Mouse (Mus musculus): Measurements from ENCODE around the gene Dcst1. TPM values are rescaled to one million over a fixed set of nuclear protein-coding genes. Genes with fewer than 3 reads are reported as not detected.
A peak's percentile ranks its signal among the peaks of the same experiment; 100 is the strongest.

Gene Dcst1
- polyA plus RNA-seq, 1 experiment from 2014 or later = 0.37 TPM

DNA sequence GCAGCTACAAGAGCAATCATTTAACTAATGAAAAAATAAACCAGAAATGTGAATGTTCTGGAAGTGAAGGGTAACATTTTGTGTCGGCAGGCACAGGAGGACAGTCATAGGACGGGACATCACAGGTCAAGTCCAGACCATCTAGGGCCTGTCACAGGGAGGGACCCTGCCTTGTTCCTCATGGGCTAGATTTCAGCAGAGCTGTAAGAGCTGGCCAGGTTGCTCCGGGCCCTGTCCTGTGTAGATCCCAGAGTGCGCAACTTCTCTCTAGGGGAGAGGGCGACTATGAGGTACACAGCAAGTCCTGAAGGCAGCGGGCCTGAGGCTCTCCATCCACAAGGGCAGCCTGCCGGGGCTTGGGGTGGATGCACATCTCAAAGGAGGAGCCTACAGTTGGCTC, 3.4 kb downstream of the Dcst1 start, which contains the start of gene Dcst2:
Gene Dcst2 (plus strand): TSS at position 301 of the 400 bp plus-strand sequence.
- ATAC-seq (ENCODE audit: insufficient number of reproducible peaks, low FRiP score, low TSS enrichment, low read depth) (no peak), DNase-seq (ENCODE audit: low spot score) (no peak)
- Histone ChIP-seq H3K27me3 (ENCODE audit: control insufficient read depth, insufficient read depth, low read length) (no peaks in the 10 kb centered on the region), H3K36me3 (ENCODE audit: control insufficient read depth, insufficient read depth, low read length) (no peaks in the 10 kb centered on the region), H3K9me3 (ENCODE audit: control insufficient read depth, low read length) (no peaks in the 10 kb centered on the region), H3K4me2 (ENCODE audit: low read depth, severe bottlenecking) (no peak within 1 kb of the TSS), H3K4me3 (ENCODE audit: low read depth, low read length) (no peak within 1 kb of the TSS), H3K4me1 (ENCODE audit: control insufficient read depth, insufficient read depth, low read length) (no peaks in the 10 kb centered on the region), H3K9ac (ENCODE audit: low read length) (no peak within 1 kb of the TSS), H3K27ac (replicated peaks; ENCODE audit: low read depth, low read length) (no peak within 1 kb of the TSS)
- 85% methylated on average over 7 of the region's 7 CpGs for whole genome bisulfite sequencing

- 76% methylated on average over 3 of the region's 3 CpGs for WGBS
Observed at GRCm38 (mm10) chr3:89360237-89360636, 4.8 kb downstream of the Dcst1 start.

DNA sequence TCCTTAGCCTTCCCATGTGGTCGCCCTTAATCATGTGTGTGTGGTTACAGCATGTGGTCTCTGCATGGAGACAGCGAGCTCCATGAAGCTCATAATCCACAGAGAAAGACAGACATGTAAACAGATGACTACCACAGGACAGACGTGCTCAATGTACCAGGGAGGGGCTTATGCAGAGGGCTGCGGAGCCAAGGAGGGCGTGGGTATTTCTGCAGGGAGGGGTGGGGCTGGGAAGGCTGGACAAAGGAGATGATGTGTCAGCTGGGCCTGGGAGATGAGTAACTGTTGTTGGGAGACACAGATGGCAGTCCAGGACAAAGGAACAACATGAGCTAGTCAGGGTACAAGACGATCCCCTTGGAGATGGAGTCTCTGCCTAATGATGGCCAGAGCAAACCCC, 5.4 kb downstream of the Dcst1 start:
- Histone ChIP-seq H3K4me1 (ENCODE audit: control insufficient read depth, insufficient read depth, low read length) (no peaks in the 10 kb centered on the region), H3K36me3 (ENCODE audit: control insufficient read depth, insufficient read depth, low read length) (no peaks in the 10 kb centered on the region), H3K4me2 (ENCODE audit: low read depth, severe bottlenecking) (no peak overlapping the region), H3K9ac (ENCODE audit: low read length) (no peak overlapping the region), H3K27me3 (ENCODE audit: control insufficient read depth, insufficient read depth, low read length) (no peaks in the 10 kb centered on the region), H3K27ac (replicated peaks; ENCODE audit: low read depth, low read length) (no peak overlapping the region), H3K9me3 (ENCODE audit: control insufficient read depth, low read length) (no peaks in the 10 kb centered on the region), H3K4me3 (ENCODE audit: low read depth, low read length) (no peak overlapping the region)
- DNase-seq (ENCODE audit: low spot score) (no peak), ATAC-seq (ENCODE audit: insufficient number of reproducible peaks, low FRiP score, low TSS enrichment, low read depth) (no peak)
- 78% methylated on average over 6 of the region's 6 CpGs for WGBS

More at GRCm38 (mm10) chr3:89360237-89360636, 4.8 kb downstream of the Dcst1 start:
- ATAC-seq (ENCODE audit: insufficient number of reproducible peaks, low FRiP score, low TSS enrichment, low read depth) (no peak), DNase-seq (ENCODE audit: low spot score) (no peak)
- Histone ChIP-seq H3K27ac (replicated peaks; ENCODE audit: low read depth, low read length) (no peak overlapping the region), H3K4me1 (ENCODE audit: control insufficient read depth, insufficient read depth, low read length) (no peaks in the 10 kb centered on the region), H3K4me2 (ENCODE audit: low read depth, severe bottlenecking) (no peak overlapping the region), H3K4me3 (ENCODE audit: low read depth, low read length) (no peak overlapping the region), H3K27me3 (ENCODE audit: control insufficient read depth, insufficient read depth, low read length) (no peaks in the 10 kb centered on the region), H3K9ac (ENCODE audit: low read length) (no peak overlapping the region), H3K9me3 (ENCODE audit: control insufficient read depth, low read length) (no peaks in the 10 kb centered on the region), H3K36me3 (ENCODE audit: control insufficient read depth, insufficient read depth, low read length) (no peaks in the 10 kb centered on the region)

DNA sequence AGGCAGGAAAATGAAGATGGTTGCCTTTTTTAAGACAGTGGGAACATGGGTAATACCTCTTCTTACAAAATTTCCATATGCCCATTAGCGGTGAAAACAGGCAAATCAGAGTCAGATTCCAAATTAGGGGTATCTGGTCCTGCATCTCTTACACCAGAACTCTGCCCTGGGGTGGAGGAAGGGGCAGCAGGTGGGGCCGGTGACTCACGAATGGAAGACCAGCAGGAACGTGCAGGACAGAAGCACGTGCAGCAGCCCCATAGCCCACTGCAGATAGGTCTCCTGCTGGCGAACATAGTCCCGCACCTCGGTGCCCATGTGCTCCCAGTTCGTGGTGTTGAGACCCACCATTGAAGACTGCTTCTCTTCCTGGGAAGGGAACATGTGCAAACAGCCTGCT, 9.0 kb downstream of the Dcst1 start:
- Histone ChIP-seq H3K4me2 (ENCODE audit: low read depth, severe bottlenecking) (no peak overlapping the region), H3K27me3 (ENCODE audit: control insufficient read depth, insufficient read depth, low read length) (no peaks in the 10 kb centered on the region), H3K36me3 (ENCODE audit: control insufficient read depth, insufficient read depth, low read length) (no peaks in the 10 kb centered on the region), H3K4me3 (ENCODE audit: low read depth, low read length) (no peak overlapping the region), H3K9me3 (ENCODE audit: control insufficient read depth, low read length) (no peaks in the 10 kb centered on the region), H3K4me1 (ENCODE audit: control insufficient read depth, insufficient read depth, low read length) (no peaks in the 10 kb centered on the region), H3K27ac (replicated peaks; ENCODE audit: low read depth, low read length) (no peak overlapping the region), H3K9ac (ENCODE audit: low read length) (no peak overlapping the region)
- 73% methylated on average over 9 of the region's 9 CpGs for WGBS
- DNase-seq (ENCODE audit: low spot score) (no peak), ATAC-seq (ENCODE audit: insufficient number of reproducible peaks, low FRiP score, low TSS enrichment, low read depth) (no peak)

DNA sequence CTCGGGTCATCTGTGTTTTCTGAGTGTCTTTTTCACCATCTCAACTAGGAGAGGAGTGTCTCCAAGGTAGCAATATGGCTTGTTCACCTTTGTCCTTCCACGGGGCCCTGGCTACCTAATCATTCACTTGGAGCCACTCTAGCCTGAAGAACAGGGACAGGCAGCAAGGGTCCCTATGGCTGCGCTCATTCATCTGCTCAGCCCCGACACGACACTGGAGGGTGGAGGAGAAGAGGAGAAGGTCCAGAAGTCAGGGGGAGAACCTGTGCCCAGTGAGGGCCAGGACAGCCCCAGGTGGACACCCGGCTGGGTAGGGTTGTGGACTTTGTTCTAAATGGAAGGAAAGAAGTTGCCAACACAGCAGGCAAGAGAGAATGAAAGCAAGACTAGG, 9.5 kb downstream of the Dcst1 start:
- DNase-seq (ENCODE audit: low spot score) (no peak), ATAC-seq (ENCODE audit: insufficient number of reproducible peaks, low FRiP score, low TSS enrichment, low read depth) (no peak)
- 77% methylated on average over 6 of the region's 6 CpGs for WGBS
- Histone ChIP-seq H3K27ac (replicated peaks; ENCODE audit: low read depth, low read length) (no peak overlapping the region), H3K4me3 (ENCODE audit: low read depth, low read length) (no peak overlapping the region), H3K4me2 (ENCODE audit: low read depth, severe bottlenecking) (no peak overlapping the region), H3K9me3 (ENCODE audit: control insufficient read depth, low read length) (no peaks in the 10 kb centered on the region), H3K36me3 (ENCODE audit: control insufficient read depth, insufficient read depth, low read length) (no peaks in the 10 kb centered on the region), H3K9ac (ENCODE audit: low read length) (no peak overlapping the region), H3K4me1 (ENCODE audit: control insufficient read depth, insufficient read depth, low read length) (no peaks in the 10 kb centered on the region), H3K27me3 (ENCODE audit: control insufficient read depth, insufficient read depth, low read length) (no peaks in the 10 kb centered on the region)

DNA sequence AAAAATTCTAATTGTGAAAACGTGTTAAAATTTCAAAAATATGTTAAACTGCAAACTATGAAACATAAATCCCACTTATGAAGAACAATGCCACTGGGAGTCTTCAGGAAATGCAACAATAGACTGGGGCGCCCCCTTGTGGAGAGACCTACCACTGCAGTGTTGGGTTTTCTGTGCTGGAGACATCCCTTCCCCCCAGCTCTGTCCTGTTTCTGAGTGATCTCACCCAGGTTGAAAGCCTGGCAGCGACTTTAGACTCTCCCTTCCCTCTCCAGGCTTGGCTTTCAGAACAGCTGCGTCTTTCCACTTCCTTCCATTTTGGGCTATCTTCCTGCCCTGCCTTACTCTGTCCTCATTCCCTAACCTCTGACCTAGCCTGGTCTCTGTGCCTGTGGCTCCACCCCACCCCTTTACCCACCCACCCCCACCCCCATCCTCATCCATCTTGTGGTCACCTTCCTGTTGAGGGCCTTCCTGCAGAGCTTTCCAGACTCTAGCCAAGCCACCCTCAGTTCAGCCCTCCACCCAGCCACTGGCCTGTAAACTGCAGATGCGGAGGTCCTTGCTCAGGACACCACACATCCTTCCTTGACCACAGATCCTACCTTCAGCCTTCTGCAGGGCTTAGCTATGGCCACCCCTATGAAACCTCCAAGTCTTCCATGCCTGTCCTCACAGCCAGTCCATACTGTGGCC, 10.1 kb downstream of the Dcst1 start:
- no peaks in the 10 kb centered on the region for H3K27me3 ChIP-seq (ENCODE audit: control insufficient read depth, insufficient read depth, low read length)
- H3K4me2 ChIP-seq (ENCODE audit: low read depth, severe bottlenecking) = no peak overlapping the region
- H3K4me1 ChIP-seq (ENCODE audit: control insufficient read depth, insufficient read depth, low read length) = peaks cover 4% of the 10 kb centered on the region; the same call in 1 of the 2 replicates
- H3K9me3 ChIP-seq (ENCODE audit: control insufficient read depth, low read length) = no peaks in the 10 kb centered on the region
- DNase-seq (ENCODE audit: low spot score) = peak; percentile 91
- 0 out of 2 replicates have a peak, but pooled peaks have one; percentile 8 for ATAC-seq (ENCODE audit: insufficient number of reproducible peaks, low FRiP score, low TSS enrichment, low read depth)
- no peaks in the 10 kb centered on the region for H3K36me3 ChIP-seq (ENCODE audit: control insufficient read depth, insufficient read depth, low read length)
- no peak overlapping the region for H3K27ac ChIP-seq (replicated peaks; ENCODE audit: low read depth, low read length)
- no peak overlapping the region for H3K9ac ChIP-seq (ENCODE audit: low read length)
- no peak overlapping the region for H3K4me3 ChIP-seq (ENCODE audit: low read depth, low read length)
- 14% methylated on average over 5 of the region's 5 CpGs for WGBS

DNA sequence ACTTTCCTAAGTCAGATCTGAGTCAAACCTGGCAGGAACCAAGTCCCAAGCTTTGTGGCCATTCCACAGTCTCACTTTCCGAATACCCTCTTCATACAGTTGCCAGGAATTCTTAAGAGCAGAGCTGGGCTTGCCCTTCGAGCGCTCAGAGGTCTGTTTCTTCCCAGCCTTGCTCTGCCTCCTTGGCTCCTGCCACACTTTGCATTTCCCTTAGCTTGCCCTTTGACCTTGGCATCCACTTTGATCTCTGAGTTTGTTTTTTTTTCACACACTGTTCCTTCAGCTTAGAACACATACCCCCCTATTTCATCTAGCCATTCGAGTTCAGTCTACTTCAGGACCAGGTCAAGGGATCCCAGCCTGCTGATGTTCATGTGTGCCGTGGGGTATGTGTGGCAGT, 13.8 kb downstream of the Dcst1 start:
- no peak overlapping the region for H3K4me3 ChIP-seq (ENCODE audit: low read depth, low read length)
- DNase-seq (ENCODE audit: low spot score) (no peak), ATAC-seq (ENCODE audit: insufficient number of reproducible peaks, low FRiP score, low TSS enrichment, low read depth) (no peak)
- H3K27ac ChIP-seq (replicated peaks; ENCODE audit: low read depth, low read length) = no peak overlapping the region
- WGBS = 46% methylated on average over 5 of the region's 5 CpGs
- H3K9ac ChIP-seq (ENCODE audit: low read length) = no peak overlapping the region
- H3K4me1 ChIP-seq (ENCODE audit: control insufficient read depth, insufficient read depth, low read length) = peaks cover 11% of the 10 kb centered on the region; the same call in 1 of the 2 replicates
- H3K27me3 ChIP-seq (ENCODE audit: control insufficient read depth, insufficient read depth, low read length) = 0 out of 2 replicates have a peak, but pooled peaks cover 3% of the 10 kb centered on the region
- no peak overlapping the region for H3K4me2 ChIP-seq (ENCODE audit: low read depth, severe bottlenecking)
- no peaks in the 10 kb centered on the region for H3K9me3 ChIP-seq (ENCODE audit: control insufficient read depth, low read length)
- H3K36me3 ChIP-seq (ENCODE audit: control insufficient read depth, insufficient read depth, low read length) = 0 out of 2 replicates have a peak, but pooled peaks cover 2% of the 10 kb centered on the region

DNA sequence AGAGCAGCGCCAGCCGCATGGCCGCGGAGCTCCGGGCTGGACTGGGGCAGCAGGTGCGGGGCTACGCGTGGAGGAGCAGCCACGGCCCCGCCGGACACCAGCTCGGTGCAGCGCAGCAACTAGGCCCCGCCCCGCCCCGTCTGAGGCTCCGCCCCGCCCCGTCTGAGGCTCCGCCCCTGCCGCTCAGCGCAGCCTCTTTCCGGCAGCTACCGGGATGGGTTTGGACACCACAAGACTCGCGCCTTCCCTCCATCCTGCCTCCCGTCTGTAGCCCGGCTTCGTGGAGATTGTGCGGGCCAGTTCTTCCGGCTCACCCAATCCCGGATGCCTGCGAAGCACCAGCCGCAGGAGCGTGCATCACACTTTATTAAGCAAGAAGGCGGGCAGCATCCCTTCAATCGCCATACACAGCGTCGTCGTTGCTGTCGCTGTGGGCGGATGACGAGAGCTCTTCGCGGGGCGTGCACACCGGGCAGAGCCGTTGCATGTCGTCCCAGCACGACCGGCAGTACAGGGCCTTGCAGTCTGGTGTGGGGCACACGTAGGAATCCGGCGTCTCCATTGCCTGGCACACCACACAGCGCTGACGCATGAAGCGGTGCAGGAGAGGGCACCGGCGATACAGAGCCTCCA, 15.1 kb downstream of the Dcst1 start, which contains the start of gene Adam15:
Gene Adam15 (minus strand): TSS at position 128 of the 633 bp plus-strand sequence.
- peaks cover 5% of the 10 kb centered on the region; the same call in 1 of the 2 replicates for H3K36me3 ChIP-seq (ENCODE audit: control insufficient read depth, insufficient read depth, low read length)
- 1% methylated on average over 59 of the region's 59 CpGs for WGBS
- H3K4me1 ChIP-seq (ENCODE audit: control insufficient read depth, insufficient read depth, low read length) = peaks cover 11% of the 10 kb centered on the region; the same call in 1 of the 2 replicates
- peak within 1 kb of the TSS; percentile 61 for H3K9ac ChIP-seq (ENCODE audit: low read length)
- no peaks in the 10 kb centered on the region for H3K9me3 ChIP-seq (ENCODE audit: control insufficient read depth, low read length)
- no peak within 1 kb of the TSS for H3K27ac ChIP-seq (replicated peaks; ENCODE audit: low read depth, low read length)
- peak within 1 kb of the TSS; percentile 96 for H3K4me2 ChIP-seq (ENCODE audit: low read depth, severe bottlenecking)
- peak; percentile 84 for ATAC-seq (ENCODE audit: insufficient number of reproducible peaks, low FRiP score, low TSS enrichment, low read depth)
- DNase-seq (ENCODE audit: low spot score) = peak; percentile 91
- H3K4me3 ChIP-seq (ENCODE audit: low read depth, low read length) = peak within 1 kb of the TSS; percentile 48
- H3K27me3 ChIP-seq (ENCODE audit: control insufficient read depth, insufficient read depth, low read length) = 0 out of 2 replicates have a peak, but pooled peaks cover 3% of the 10 kb centered on the region

Measured in limb, embryonic 11.5 days (tissue).